Mouse (Mus musculus) left cerebral cortex, adult 2 months (tissue): ENCODE results near the gene Slc7a11. TPM values are rescaled to one million over a fixed set of nuclear protein-coding genes. Genes with fewer than 3 reads are reported as not detected.

Experiments used
- DNase-seq, 2 experiments: peaks; one replicate each; pipeline ENCODE4 v3.0.0; 2021 to 2022; ENCODE audit warnings: low spot score in 2 of 2, mixed read lengths in 1 of 2; ENCODE audit errors: extremely low spot score in 1 of 2
- H3K27ac ChIP-seq: fragments of 200-600 bp; 2 replicates; pipeline ENCODE4 v1.8.1; 2022
- H3K4me3 ChIP-seq: fragments of 200-600 bp; 2 replicates; pipeline ENCODE4 v1.8.1; 2022
- CTCF ChIP-seq: fragments of 200-600 bp; IDR thresholded peaks from 2 replicates; pipeline ENCODE4 v1.8.1; 2022; ENCODE audit warnings: antibody characterized with exemption, mild to moderate bottlenecking, moderate library complexity
- intact Hi-C: fragments of 180-260 bp; cut with DNase I; formaldehyde crosslinking; loops from one replicate; pipeline ENCODE4 v1.15.1; 2025
- total RNA-seq, 2 experiments: library from RNA; stranded (reverse); gene quantifications; 2 replicates each; pipeline ENCODE4 v1.2.3; 2021

Gene Slc7a11
- total RNA-seq, 2 experiments from 2014 or later = 23.9 to 25.7 TPM

DNA sequence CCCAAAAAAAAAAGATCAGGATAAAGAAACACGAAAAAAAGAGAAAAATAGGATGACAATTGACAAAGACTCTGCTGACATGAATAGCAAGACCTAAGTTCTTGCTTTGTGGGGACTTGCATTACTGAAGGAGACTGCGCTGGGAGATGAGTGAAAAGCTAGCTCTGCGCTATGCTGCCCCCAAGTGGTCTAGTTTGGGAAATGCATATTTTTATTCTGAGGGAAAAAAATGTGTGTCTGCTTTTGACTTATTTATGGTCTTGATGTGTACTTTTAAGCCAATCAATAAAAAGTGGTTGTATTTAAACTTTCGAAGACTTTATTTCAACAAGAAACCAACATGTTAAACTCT lies 142.5 kb downstream of the Slc7a11 start:
- Histone ChIP-seq H3K4me3 (no peak overlapping the region), H3K27ac (no peak overlapping the region)
- intact Hi-C loops = loop anchor here (2.0 to 10.0 kb wide), 5 partner anchors 38 to 1206 kb away; partner anchors contain the start of gene Pcdh18
- TF ChIP-seq CTCF = peak; percentile 84
- DNase-seq = peak; percentile 58 to 65

GRCm38 (mm10) chr3:50300002-50300951 lies 143.1 kb downstream of the Slc7a11 start:
- DNase-seq = no peak
- no peak for TF ChIP-seq CTCF
- intact Hi-C loops = loop anchor here (2.0 to 10.0 kb wide), 5 partner anchors 37 to 1205 kb away; partner anchors contain the start of gene Pcdh18
- Histone ChIP-seq H3K27ac (no peak overlapping the region), H3K4me3 (no peak overlapping the region)

GRCm38 (mm10) chr3:50298366-50298991 lies 144.9 kb downstream of the Slc7a11 start:
- no peak overlapping the region for H3K27ac ChIP-seq
- DNase-seq = no peak
- intact Hi-C loops = no loop called here
- TF ChIP-seq CTCF = no peak
- H3K4me3 ChIP-seq = no peak overlapping the region

DNA sequence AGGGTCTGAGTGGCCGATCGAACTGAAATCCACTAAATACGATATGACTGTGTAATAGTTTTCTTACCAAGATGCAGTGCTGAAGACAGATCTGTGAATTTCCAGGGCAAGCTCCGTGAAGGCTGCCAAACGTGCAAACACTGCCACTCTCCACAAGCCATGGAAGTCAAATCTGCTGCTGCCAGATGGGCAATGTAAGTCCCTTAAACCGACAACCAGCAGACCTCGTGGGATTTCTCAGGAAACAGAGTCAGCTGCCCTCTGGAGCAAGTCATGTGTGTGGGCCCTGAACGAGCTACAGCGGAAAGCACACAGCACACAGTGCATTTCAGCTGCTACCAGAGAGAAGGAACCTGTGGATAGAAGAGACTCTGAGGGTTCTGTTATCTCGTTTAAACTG lies 146.5 kb downstream of the Slc7a11 start:
- DNase-seq = no peak
- Histone ChIP-seq H3K4me3 (no peak overlapping the region), H3K27ac (no peak overlapping the region)
- TF ChIP-seq CTCF = no peak
- intact Hi-C loops = no loop called here

GRCm38 (mm10) chr3:50275023-50275422 lies 168.4 kb downstream of the Slc7a11 start:
- no peak for DNase-seq
- Histone ChIP-seq H3K27ac (no peak overlapping the region), H3K4me3 (no peak overlapping the region)
- TF ChIP-seq CTCF = no peak
- intact Hi-C loops = loop anchor here (10.0 kb wide), 1 partner anchor 820 kb away; no protein-coding TSS in a partner anchor

GRCm38 (mm10) chr3:50272222-50272621 lies 171.2 kb downstream of the Slc7a11 start:
- DNase-seq = no peak
- H3K4me3 ChIP-seq = no peak overlapping the region
- intact Hi-C loops = loop anchor here (10.0 kb wide), 1 partner anchor 823 kb away; no protein-coding TSS in a partner anchor

DNA sequence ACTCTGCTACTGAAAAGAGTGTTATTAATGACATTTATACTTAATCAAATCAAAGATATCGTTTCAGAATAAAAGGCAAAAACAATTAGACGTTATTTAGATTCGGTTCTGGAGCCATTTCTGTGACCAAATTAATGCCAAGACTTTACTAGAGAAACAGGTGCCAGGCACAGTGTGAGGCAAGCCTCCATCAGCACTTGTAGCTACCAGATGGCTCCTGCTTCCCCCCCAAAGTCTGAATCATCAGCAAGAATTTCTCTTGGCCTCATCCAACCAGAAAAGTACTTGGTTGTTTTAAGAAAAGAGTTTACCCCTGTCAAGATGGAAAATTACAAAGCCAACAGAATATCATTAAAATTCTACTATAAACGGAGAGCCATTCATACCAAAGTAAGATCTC lies 173.7 kb downstream of the Slc7a11 start:
- intact Hi-C loops = loop anchor here (10.0 kb wide), 1 partner anchor 825 kb away; no protein-coding TSS in a partner anchor

More at GRCm38 (mm10) chr3:50272222-50272621, 171.2 kb downstream of the Slc7a11 start:
- no peak for TF ChIP-seq CTCF
- H3K27ac ChIP-seq = no peak overlapping the region

GRCm38 (mm10) chr3:50262547-50263087 lies 180.8 kb downstream of the Slc7a11 start:
- intact Hi-C loops = loop anchor here (2.0 kb wide), 1 partner anchor 38 kb away; no protein-coding TSS in a partner anchor
- Histone ChIP-seq H3K4me3 (no peak overlapping the region), H3K27ac (no peak overlapping the region)
- no peak for DNase-seq
- TF ChIP-seq CTCF = peak; percentile 34

More for the DNA sequence above, 173.7 kb downstream of the Slc7a11 start:
- H3K27ac ChIP-seq = no peak overlapping the region
- no peak for TF ChIP-seq CTCF
- H3K4me3 ChIP-seq = no peak overlapping the region
- peak in 1 of 2 experiments; percentile 26 for DNase-seq

DNA sequence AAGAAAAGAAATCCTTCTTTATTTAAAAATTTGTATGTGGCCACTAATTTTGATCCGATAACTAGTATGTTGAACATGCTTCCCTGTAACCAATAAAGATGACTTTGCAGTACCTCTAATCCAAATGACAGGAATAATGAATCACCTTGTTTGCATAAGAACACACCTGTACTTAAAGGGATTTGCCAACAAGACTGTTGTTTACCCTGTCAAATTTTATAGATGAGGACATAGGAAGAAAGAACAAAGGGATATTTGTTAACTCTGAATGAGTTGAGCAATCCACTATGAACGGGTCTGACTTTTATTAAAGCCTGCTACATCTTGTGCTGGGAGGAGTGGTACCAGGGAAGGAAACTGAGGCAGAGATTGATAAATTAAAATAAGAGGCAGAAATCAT lies 181.3 kb downstream of the Slc7a11 start:
- Histone ChIP-seq H3K4me3 (no peak overlapping the region), H3K27ac (no peak overlapping the region)
- TF ChIP-seq CTCF = no peak
- intact Hi-C loops = loop anchor here (2.0 kb wide), 1 partner anchor 39 kb away; no protein-coding TSS in a partner anchor
- no peak for DNase-seq

DNA sequence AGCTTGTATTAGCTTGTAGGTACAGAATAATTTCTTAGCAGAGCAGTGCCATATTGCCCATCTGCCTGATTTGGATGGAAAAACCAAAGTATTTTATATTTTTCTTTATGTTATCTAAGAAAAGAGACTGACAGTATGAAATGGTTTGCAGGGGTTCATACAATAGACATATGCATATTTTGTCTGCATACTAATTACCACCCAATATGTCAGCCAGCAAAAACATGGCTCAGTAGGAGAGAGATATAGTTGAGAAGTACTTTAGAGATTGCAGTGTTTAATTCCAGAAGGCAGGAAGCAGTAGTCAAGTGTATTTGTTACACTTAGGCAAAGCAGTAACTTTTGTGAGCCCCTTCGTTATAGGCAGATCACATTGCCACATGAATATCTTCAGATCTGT lies 182.7 kb downstream of the Slc7a11 start:
- TF ChIP-seq CTCF = no peak
- no peak overlapping the region for H3K4me3 ChIP-seq
- no peak overlapping the region for H3K27ac ChIP-seq
- intact Hi-C loops = no loop called here
- no peak for DNase-seq

GRCm38 (mm10) chr3:50258852-50259251 lies 184.6 kb downstream of the Slc7a11 start:
- DNase-seq = no peak
- no peak for TF ChIP-seq CTCF
- intact Hi-C loops = no loop called here
- no peak overlapping the region for H3K4me3 ChIP-seq
- H3K27ac ChIP-seq = no peak overlapping the region
